Mouse (Mus musculus) kidney, postnatal 0 days (tissue): ENCODE measurements around the gene Slc6a11. TPM values are rescaled to one million over a fixed set of nuclear protein-coding genes. Genes with fewer than 3 reads are reported as not detected.
A peak's percentile ranks its signal among the peaks of the same experiment; 100 is the strongest.

ENCODE experiments used
- ATAC-seq: fragments of 200-750 bp; cut with Nextera tagmentation; replicated peaks from 2 replicates; pipeline ENCODE4 v1.8.0; 2017; ENCODE audit warnings: low read depth, moderate number of reproducible peaks, moderate TSS enrichment, moderate library complexity; ENCODE audit not compliant: low FRiP score
- DNase-seq: peaks from one replicate; pipeline ENCODE4 v3.0.0-alpha.2; 2016; ENCODE audit warnings: low spot score
- H3K27ac ChIP-seq: fragments of 300-500 bp; sonication (generic); 2 replicates; pipeline ENCODE4 v1.5.1; 2014; ENCODE audit warnings: mild to moderate bottlenecking
- H3K27me3 ChIP-seq: fragments of 300-500 bp; sonication (generic); 2 replicates; pipeline ENCODE4 v1.6.1; 2014; ENCODE audit warnings: low read length, mixed read lengths; ENCODE audit not compliant: insufficient read depth
- H3K36me3 ChIP-seq: fragments of 300-500 bp; sonication (generic); 2 replicates; pipeline ENCODE4 v1.6.1; 2014; ENCODE audit warnings: low read length, mixed read lengths; ENCODE audit not compliant: insufficient read depth
- H3K4me1 ChIP-seq: fragments of 300-500 bp; sonication (generic); replicated peaks from 2 replicates; pipeline ENCODE4 v1.6.1; 2014; ENCODE audit warnings: antibody characterized with exemption, low read length, mixed read lengths; ENCODE audit not compliant: insufficient read depth
- H3K4me2 ChIP-seq: fragments of 300-500 bp; sonication (generic); 2 replicates; pipeline ENCODE4 v1.6.1; 2014; ENCODE audit warnings: mild to moderate bottlenecking, low read length, moderate library complexity, mixed read lengths
- H3K4me3 ChIP-seq: fragments of 300-500 bp; sonication (generic); replicated peaks from 2 replicates; pipeline ENCODE4 v1.5.1; 2014; ENCODE audit warnings: low read depth, low read length
- H3K9ac ChIP-seq: fragments of 300-500 bp; sonication (generic); 2 replicates; pipeline ENCODE4 v1.6.1; 2014; ENCODE audit warnings: low read depth, low read length
- H3K9me3 ChIP-seq: fragments of 300-500 bp; sonication (generic); replicated peaks from 2 replicates; pipeline ENCODE4 v1.6.1; 2016; ENCODE audit warnings: low read length, inconsistent platforms, mixed read lengths
- CTCF ChIP-seq: IDR thresholded peaks from 2 replicates; pipeline ENCODE4 v1.5.1; 2016; ENCODE audit warnings: antibody characterized with exemption, low read depth, mild to moderate bottlenecking, moderate library complexity
- WGBS: fragments of 180-500 bp; shearing (Covaris S2); extraction: QIAGEN DNeasy Blood & Tissue Kit; methylation state at CpG from one replicate; pipeline ENCODE4 v1.1.7; 2014; 5-methylcytosine and 5-hydroxymethylcytosine counted together
- polyA plus RNA-seq: library from polyadenylated mRNA; unstranded; fragments of >200 nt; fragmentation: Nextera tagmentation; extraction: Ambion mirVana; gene quantifications from 2 replicates; pipeline ENCODE4 v1.2.1, GENCODE M21; 2015

The Slc6a11 gene
- polyA plus RNA-seq, 1 experiment from 2014 or later: 0.04 TPM

- Histone ChIP-seq H3K4me3 (no peak overlapping the region), H3K27me3 (no peaks in the 10 kb centered on the region), H3K27ac (no peak overlapping the region), H3K4me2 (no peak overlapping the region), H3K4me1 (no peaks in the 10 kb centered on the region), H3K9ac (no peak overlapping the region), H3K9me3 (no peaks in the 10 kb centered on the region), H3K36me3 (no peaks in the 10 kb centered on the region)
- peak; percentile 24 for DNase-seq
- 20% methylated on average over 4 of the region's 4 CpGs for WGBS
- no peak for ATAC-seq
- TF ChIP-seq CTCF: peak; percentile 69
Observed at GRCm38 (mm10) chr6:114224399-114224798, 93.4 kb downstream of the Slc6a11 start.

- H3K4me1 ChIP-seq: no peaks in the 10 kb centered on the region
- WGBS: 1% methylated on average over 2 of the region's 2 CpGs
- no peaks in the 10 kb centered on the region for H3K36me3 ChIP-seq
- H3K4me2 ChIP-seq: no peak overlapping the region
- no peaks in the 10 kb centered on the region for H3K9me3 ChIP-seq
- TF ChIP-seq CTCF: no peak
- ATAC-seq (no peak), DNase-seq (no peak)
- no peak overlapping the region for H3K4me3 ChIP-seq
- H3K27me3 ChIP-seq: no peaks in the 10 kb centered on the region
- H3K9ac ChIP-seq: no peak overlapping the region
- H3K27ac ChIP-seq: no peak overlapping the region
Observed at GRCm38 (mm10) chr6:114227378-114227777, 96.3 kb downstream of the Slc6a11 start.

- WGBS: 70% methylated on average over 3 of the region's 3 CpGs
- no peak for ATAC-seq
- Histone ChIP-seq H3K9ac (no peak overlapping the region), H3K27ac (no peak overlapping the region), H3K4me3 (no peak overlapping the region), H3K4me1 (no peaks in the 10 kb centered on the region), H3K4me2 (no peak overlapping the region), H3K27me3 (no peaks in the 10 kb centered on the region), H3K9me3 (no peaks in the 10 kb centered on the region), H3K36me3 (no peaks in the 10 kb centered on the region)
- DNase-seq: no peak
- no peak for TF ChIP-seq CTCF
Observed at GRCm38 (mm10) chr6:114228196-114228595, 97.2 kb downstream of the Slc6a11 start.

GRCm38 (mm10) chr6:114238892-114239644 is 108.0 kb downstream of the Slc6a11 start:
- WGBS: 28% methylated on average over 6 of the region's 6 CpGs
- H3K4me2 ChIP-seq: no peak overlapping the region
- H3K4me3 ChIP-seq: no peak overlapping the region
- H3K27me3 ChIP-seq: no peaks in the 10 kb centered on the region
- no peak overlapping the region for H3K27ac ChIP-seq
- H3K4me1 ChIP-seq: no peaks in the 10 kb centered on the region
- no peak overlapping the region for H3K9ac ChIP-seq
- TF ChIP-seq CTCF: no peak
- ATAC-seq (no peak), DNase-seq (no peak)
- no peaks in the 10 kb centered on the region for H3K9me3 ChIP-seq
- no peaks in the 10 kb centered on the region for H3K36me3 ChIP-seq

- WGBS: 80% methylated on average over 11 of the region's 11 CpGs
- no peak overlapping the region for H3K9ac ChIP-seq
- H3K9me3 ChIP-seq: no peaks in the 10 kb centered on the region
- no peak overlapping the region for H3K27ac ChIP-seq
- no peak overlapping the region for H3K4me2 ChIP-seq
- no peak overlapping the region for H3K4me3 ChIP-seq
- H3K27me3 ChIP-seq: no peaks in the 10 kb centered on the region
- no peak for TF ChIP-seq CTCF
- H3K36me3 ChIP-seq: no peaks in the 10 kb centered on the region
- H3K4me1 ChIP-seq: no peaks in the 10 kb centered on the region
- DNase-seq (no peak), ATAC-seq (no peak)
Observed at GRCm38 (mm10) chr6:114245665-114246064, 114.6 kb downstream of the Slc6a11 start.

- Histone ChIP-seq H3K27me3 (no peaks in the 10 kb centered on the region), H3K4me3 (no peak overlapping the region), H3K9ac (no peak overlapping the region), H3K36me3 (no peaks in the 10 kb centered on the region), H3K9me3 (no peaks in the 10 kb centered on the region), H3K4me2 (no peak overlapping the region), H3K27ac (no peak overlapping the region), H3K4me1 (no peaks in the 10 kb centered on the region)
- WGBS: 2% methylated on average over 5 of the region's 5 CpGs
- TF ChIP-seq CTCF: peak; percentile 98
- ATAC-seq (peak; percentile 25; the same call in 1 of the 2 replicates), DNase-seq (peak; percentile 85)
Observed at GRCm38 (mm10) chr6:114250311-114250710, 119.3 kb downstream of the Slc6a11 start.
